Mouse (Mus musculus): ENCODE results near the gene Gm11037. TPM values are rescaled to one million over a fixed set of nuclear protein-coding genes. Genes with fewer than 3 reads are reported as not detected.
"Not testable (repeated sequence)": the region's sequence is repeated elsewhere in the genome, so short reads cannot be mapped to it uniquely, and the experiment has no call there.

Gene Gm11037
- polyA plus RNA-seq, 1 experiment from 2014 or later: not detected

DNA sequence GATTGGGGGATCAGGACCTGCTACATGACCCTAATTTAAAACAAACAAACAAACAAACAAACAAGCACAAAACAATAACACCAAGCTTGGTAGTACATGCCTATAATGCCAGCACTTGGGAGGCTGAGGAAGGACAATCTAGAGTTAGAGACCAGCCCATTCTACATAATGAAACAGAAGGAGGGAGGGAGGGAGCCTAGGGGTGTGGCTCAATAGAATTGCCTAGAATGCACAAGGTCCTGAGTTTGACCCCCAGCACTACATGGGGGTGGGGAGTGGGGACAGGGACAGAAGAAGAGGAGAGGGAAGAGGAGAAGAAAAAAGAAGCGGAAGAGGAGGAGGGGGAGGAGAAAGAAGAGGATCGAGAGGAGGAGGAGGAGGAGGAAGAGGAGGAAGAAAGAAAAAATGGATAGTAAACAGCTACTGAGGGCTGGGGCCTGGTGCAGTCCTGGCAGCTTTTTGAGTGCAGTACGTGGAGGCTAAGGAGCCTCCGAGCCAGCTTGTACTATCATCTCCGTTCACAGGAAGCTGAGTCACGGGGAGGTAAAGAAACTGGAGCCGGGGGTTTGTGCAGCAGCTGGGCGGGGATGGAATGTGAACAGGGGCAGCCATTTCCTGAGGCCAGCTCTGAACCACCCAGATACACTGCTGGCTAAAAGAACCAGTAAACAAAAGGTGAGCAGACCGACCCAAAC, 37.0 kb upstream of the Gm11037 start:
- no peaks in the 10 kb centered on the region for H3K9me3 ChIP-seq (replicated peaks; ENCODE audit: control insufficient read depth, low read length)
- peak overlapping the region; percentile 71 for H3K27ac ChIP-seq (replicated peaks; ENCODE audit: low read depth, low read length)
- no peaks in the 10 kb centered on the region for H3K36me3 ChIP-seq (replicated peaks; ENCODE audit: control insufficient read depth, insufficient read depth, low read depth, low read length)
- no peak overlapping the region for H3K4me3 ChIP-seq (ENCODE audit: low read depth, low read length)
- DNase-seq (ENCODE audit: low spot score) (peak; percentile 81), ATAC-seq (replicated peaks; ENCODE audit: insufficient number of reproducible peaks, low FRiP score, low TSS enrichment, low read depth) (peak; percentile 77)
- H3K27me3 ChIP-seq (ENCODE audit: control insufficient read depth, insufficient read depth, low read length): no peaks in the 10 kb centered on the region
- no peaks in the 10 kb centered on the region for H3K4me1 ChIP-seq (ENCODE audit: control insufficient read depth, insufficient read depth, low read length)
- H3K4me2 ChIP-seq (ENCODE audit: low read depth, low read length): 0 out of 2 replicates have a peak overlapping the region, but pooled peaks have one; percentile 6
- H3K9ac ChIP-seq (replicated peaks; ENCODE audit: low read length): peak overlapping the region; percentile 39; the same call in 1 of the 2 replicates
- 4% methylated on average over 9 of the region's 9 CpGs for WGBS

DNA sequence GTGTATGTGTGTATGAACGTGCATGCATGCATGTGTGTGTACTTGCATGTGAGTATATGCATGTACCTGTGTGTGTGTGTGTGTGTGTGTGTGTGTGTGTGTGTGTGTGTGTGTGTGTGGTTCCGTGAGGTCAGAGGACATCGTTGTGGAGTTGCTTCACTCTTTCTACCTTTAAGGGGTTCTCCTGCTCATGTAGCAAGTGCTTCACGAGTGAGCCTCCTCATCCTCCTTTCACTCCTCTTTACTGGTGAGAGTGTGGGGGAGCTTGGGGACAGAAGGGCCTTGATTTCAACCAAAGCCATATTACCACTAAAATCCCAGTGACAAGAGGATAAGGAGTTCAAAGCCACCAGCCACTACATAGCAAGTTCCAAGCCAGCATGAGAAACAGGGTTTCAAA, 36.2 kb upstream of the Gm11037 start:
- Histone ChIP-seq H3K27me3 (ENCODE audit: control insufficient read depth, insufficient read depth, low read length) (no peaks in the 10 kb centered on the region), H3K9ac (replicated peaks; ENCODE audit: low read length) (no peak overlapping the region), H3K27ac (replicated peaks; ENCODE audit: low read depth, low read length) (no peak overlapping the region), H3K4me2 (ENCODE audit: low read depth, low read length) (no peak overlapping the region), H3K4me3 (ENCODE audit: low read depth, low read length) (no peak overlapping the region), H3K9me3 (replicated peaks; ENCODE audit: control insufficient read depth, low read length) (no peaks in the 10 kb centered on the region), H3K36me3 (replicated peaks; ENCODE audit: control insufficient read depth, insufficient read depth, low read depth, low read length) (no peaks in the 10 kb centered on the region), H3K4me1 (ENCODE audit: control insufficient read depth, insufficient read depth, low read length) (no peaks in the 10 kb centered on the region)
- DNase-seq (ENCODE audit: low spot score) (no peak), ATAC-seq (replicated peaks; ENCODE audit: insufficient number of reproducible peaks, low FRiP score, low TSS enrichment, low read depth) (no peak)
- WGBS: 72% methylated on average over 4 of the region's 4 CpGs

DNA sequence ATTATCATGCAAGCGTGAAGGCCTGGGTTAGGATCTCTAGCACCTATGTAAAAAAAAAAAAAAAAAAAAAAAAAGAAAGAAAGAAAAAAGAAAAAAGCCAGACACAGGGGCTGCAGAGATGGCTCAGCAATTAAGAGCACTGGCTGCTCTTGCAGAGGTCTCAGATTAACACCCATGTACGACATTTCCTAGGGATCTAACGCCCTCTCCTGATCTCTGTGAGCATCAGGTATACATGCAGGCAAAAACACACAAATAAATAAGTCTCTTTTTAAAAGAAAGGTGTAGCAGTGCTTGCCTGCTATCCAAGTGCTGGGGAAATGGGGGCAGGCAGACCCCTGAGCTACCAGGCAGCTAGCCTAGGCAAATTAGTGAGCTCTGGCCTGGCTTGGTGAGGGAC, 31.8 kb upstream of the Gm11037 start:
- H3K9ac ChIP-seq (replicated peaks; ENCODE audit: low read length): no peak overlapping the region
- H3K9me3 ChIP-seq (replicated peaks; ENCODE audit: control insufficient read depth, low read length): no peaks in the 10 kb centered on the region
- no peaks in the 10 kb centered on the region for H3K4me1 ChIP-seq (ENCODE audit: control insufficient read depth, insufficient read depth, low read length)
- no peak overlapping the region for H3K4me3 ChIP-seq (ENCODE audit: low read depth, low read length)
- DNase-seq (ENCODE audit: low spot score) (no peak), ATAC-seq (replicated peaks; ENCODE audit: insufficient number of reproducible peaks, low FRiP score, low TSS enrichment, low read depth) (no peak)
- H3K27me3 ChIP-seq (ENCODE audit: control insufficient read depth, insufficient read depth, low read length): no peaks in the 10 kb centered on the region
- H3K27ac ChIP-seq (replicated peaks; ENCODE audit: low read depth, low read length): no peak overlapping the region
- 54% methylated on average over 3 of the region's 3 CpGs for WGBS
- H3K36me3 ChIP-seq (replicated peaks; ENCODE audit: control insufficient read depth, insufficient read depth, low read depth, low read length): no peaks in the 10 kb centered on the region
- no peak overlapping the region for H3K4me2 ChIP-seq (ENCODE audit: low read depth, low read length)

- Histone ChIP-seq H3K36me3 (replicated peaks; ENCODE audit: control insufficient read depth, insufficient read depth, low read depth, low read length) (no peaks in the 10 kb centered on the region), H3K27ac (replicated peaks; ENCODE audit: low read depth, low read length) (no peak overlapping the region), H3K9me3 (replicated peaks; ENCODE audit: control insufficient read depth, low read length) (no peaks in the 10 kb centered on the region), H3K4me3 (ENCODE audit: low read depth, low read length) (no peak overlapping the region), H3K4me1 (ENCODE audit: control insufficient read depth, insufficient read depth, low read length) (no peaks in the 10 kb centered on the region), H3K9ac (replicated peaks; ENCODE audit: low read length) (no peak overlapping the region), H3K4me2 (ENCODE audit: low read depth, low read length) (no peak overlapping the region), H3K27me3 (ENCODE audit: control insufficient read depth, insufficient read depth, low read length) (no peaks in the 10 kb centered on the region)
- WGBS: 86% methylated on average over 4 of the region's 4 CpGs
- ATAC-seq (replicated peaks; ENCODE audit: insufficient number of reproducible peaks, low FRiP score, low TSS enrichment, low read depth) (no peak), DNase-seq (ENCODE audit: low spot score) (no peak)
Observed at GRCm38 (mm10) chr2:131104021-131104420, 29.3 kb upstream of the Gm11037 start.

- H3K36me3 ChIP-seq (replicated peaks; ENCODE audit: control insufficient read depth, insufficient read depth, low read depth, low read length); DNase-seq (ENCODE audit: low spot score); H3K9me3 ChIP-seq (replicated peaks; ENCODE audit: control insufficient read depth, low read length); H3K4me2 ChIP-seq (ENCODE audit: low read depth, low read length); H3K4me3 ChIP-seq (ENCODE audit: low read depth, low read length); H3K27me3 ChIP-seq (ENCODE audit: control insufficient read depth, insufficient read depth, low read length); H3K27ac ChIP-seq (replicated peaks; ENCODE audit: low read depth, low read length); H3K9ac ChIP-seq (replicated peaks; ENCODE audit: low read length); H3K4me1 ChIP-seq (ENCODE audit: control insufficient read depth, insufficient read depth, low read length); ATAC-seq (replicated peaks; ENCODE audit: insufficient number of reproducible peaks, low FRiP score, low TSS enrichment, low read depth): not testable (repeated sequence)
- 57% methylated on average over 4 of the region's 4 CpGs for WGBS
Observed at GRCm38 (mm10) chr2:131105061-131105460, 28.2 kb upstream of the Gm11037 start.

DNA sequence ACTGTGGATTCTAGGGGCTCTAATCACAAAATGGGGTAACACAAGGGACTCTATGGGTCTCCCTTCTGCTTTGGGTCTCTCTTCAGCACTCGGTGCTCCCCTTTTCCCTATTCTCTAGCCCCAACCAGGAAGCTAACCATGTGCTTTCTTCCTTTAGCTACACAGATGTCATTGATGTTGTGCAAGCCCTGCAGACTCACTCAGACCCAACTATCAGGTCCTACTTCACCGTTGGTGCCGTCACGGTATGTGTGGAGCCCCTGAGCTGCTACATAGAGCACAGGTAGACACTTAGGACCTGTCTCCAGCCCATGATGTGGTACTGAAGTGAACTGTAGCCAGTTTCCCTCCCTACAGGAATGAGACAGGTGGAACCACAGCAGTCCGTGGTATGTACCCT, 27.3 kb upstream of the Gm11037 start:
- ATAC-seq (replicated peaks; ENCODE audit: insufficient number of reproducible peaks, low FRiP score, low TSS enrichment, low read depth) (no peak), DNase-seq (ENCODE audit: low spot score) (no peak)
- Histone ChIP-seq H3K36me3 (replicated peaks; ENCODE audit: control insufficient read depth, insufficient read depth, low read depth, low read length) (no peaks in the 10 kb centered on the region), H3K4me1 (ENCODE audit: control insufficient read depth, insufficient read depth, low read length) (no peaks in the 10 kb centered on the region), H3K27ac (replicated peaks; ENCODE audit: low read depth, low read length) (no peak overlapping the region), H3K9ac (replicated peaks; ENCODE audit: low read length) (no peak overlapping the region), H3K4me3 (ENCODE audit: low read depth, low read length) (no peak overlapping the region), H3K4me2 (ENCODE audit: low read depth, low read length) (no peak overlapping the region), H3K9me3 (replicated peaks; ENCODE audit: control insufficient read depth, low read length) (no peaks in the 10 kb centered on the region), H3K27me3 (ENCODE audit: control insufficient read depth, insufficient read depth, low read length) (no peaks in the 10 kb centered on the region)
- 90% methylated on average over 5 of the region's 5 CpGs for WGBS

DNA sequence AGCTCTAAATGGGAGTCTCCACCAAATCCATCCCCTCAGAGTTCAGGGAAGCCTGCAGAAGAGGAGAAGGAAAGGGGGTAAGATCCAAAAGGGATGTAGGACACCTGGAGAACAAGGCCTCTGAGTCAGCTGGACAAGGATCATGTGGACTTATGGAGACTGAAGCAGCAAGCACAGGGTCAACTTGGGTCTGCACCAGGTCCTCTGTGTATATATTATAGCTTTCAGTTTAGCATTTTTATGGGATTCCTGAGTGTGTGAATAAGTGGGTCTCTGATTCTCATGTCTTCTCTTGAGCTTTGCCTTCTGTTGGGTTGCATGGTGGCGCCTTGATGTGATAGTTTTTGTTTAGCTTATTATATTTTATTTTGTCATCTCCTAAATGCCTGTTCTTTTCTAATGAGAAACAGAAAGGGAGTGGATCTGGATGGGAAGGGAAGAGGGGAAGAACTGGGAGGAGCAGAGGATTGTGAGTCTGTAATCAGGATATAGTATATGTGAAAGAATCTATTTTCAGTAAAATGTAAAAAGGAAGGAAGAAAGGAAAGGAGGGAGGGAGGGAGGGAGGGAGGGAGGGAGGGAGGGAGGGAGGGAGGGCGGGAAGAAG, 14.2 kb upstream of the Gm11037 start:
- no peaks in the 10 kb centered on the region for H3K4me1 ChIP-seq (ENCODE audit: control insufficient read depth, insufficient read depth, low read length)
- no peak overlapping the region for H3K4me3 ChIP-seq (ENCODE audit: low read depth, low read length)
- no peaks in the 10 kb centered on the region for H3K9me3 ChIP-seq (replicated peaks; ENCODE audit: control insufficient read depth, low read length)
- no peaks in the 10 kb centered on the region for H3K27me3 ChIP-seq (ENCODE audit: control insufficient read depth, insufficient read depth, low read length)
- H3K36me3 ChIP-seq (replicated peaks; ENCODE audit: control insufficient read depth, insufficient read depth, low read depth, low read length): no peaks in the 10 kb centered on the region
- H3K4me2 ChIP-seq (ENCODE audit: low read depth, low read length): no peak overlapping the region
- 87% methylated on average over 2 of the region's 2 CpGs for WGBS
- no peak overlapping the region for H3K27ac ChIP-seq (replicated peaks; ENCODE audit: low read depth, low read length)
- no peak overlapping the region for H3K9ac ChIP-seq (replicated peaks; ENCODE audit: low read length)
- ATAC-seq (replicated peaks; ENCODE audit: insufficient number of reproducible peaks, low FRiP score, low TSS enrichment, low read depth) (no peak), DNase-seq (ENCODE audit: low spot score) (no peak)

- 77% methylated on average over 3 of the region's 3 CpGs for WGBS
- Histone ChIP-seq H3K27ac (replicated peaks; ENCODE audit: low read depth, low read length) (no peak overlapping the region), H3K9ac (replicated peaks; ENCODE audit: low read length) (no peak overlapping the region), H3K9me3 (replicated peaks; ENCODE audit: control insufficient read depth, low read length) (no peaks in the 10 kb centered on the region), H3K4me2 (ENCODE audit: low read depth, low read length) (no peak overlapping the region), H3K4me3 (ENCODE audit: low read depth, low read length) (no peak overlapping the region), H3K27me3 (ENCODE audit: control insufficient read depth, insufficient read depth, low read length) (no peaks in the 10 kb centered on the region), H3K36me3 (replicated peaks; ENCODE audit: control insufficient read depth, insufficient read depth, low read depth, low read length) (no peaks in the 10 kb centered on the region), H3K4me1 (ENCODE audit: control insufficient read depth, insufficient read depth, low read length) (peaks cover 6% of the 10 kb centered on the region)
- ATAC-seq (replicated peaks; ENCODE audit: insufficient number of reproducible peaks, low FRiP score, low TSS enrichment, low read depth) (no peak), DNase-seq (ENCODE audit: low spot score) (no peak)
Observed at GRCm38 (mm10) chr2:131124166-131124565, 9.1 kb upstream of the Gm11037 start.

All from embryonic facial prominence, embryonic 11.5 days (tissue).